In genomic region chr12:56986049-56986448, GRCm38 (mm10) we compare ENCODE assay signal across 8 mouse cellular contexts.
DNase-seq lines count a peak whose midpoint lies in the region; ATAC-seq and TF ChIP-seq lines count a peak whose summit lies in the region.

No protein-coding gene starts in this region.

- H3K27me3 ChIP-seq in heart, embryonic 10.5 days (ENCODE audit: insufficient read depth, poor library complexity, severe bottlenecking): no peaks in the 10 kb centered on the region; the same call in 1 of the 2 replicates
- H3K27me3 ChIP-seq in CH12.LX (replicated peaks): no peaks in the 10 kb centered on the region

- peak; percentile 73; the same call in 1 of the 2 replicates for ATAC-seq in erythroid progenitor cell, adult 5-6 weeks (replicated peaks; ENCODE audit: low FRiP score, poor library complexity, severe bottlenecking)
- peak; percentile 68 for ATAC-seq in megakaryocyte, adult 5-6 weeks (ENCODE audit: poor library complexity, severe bottlenecking)

- no peaks in the 10 kb centered on the region for H3K36me3 ChIP-seq in heart, embryonic 10.5 days
- no peaks in the 10 kb centered on the region for H3K36me3 ChIP-seq in CH12.LX (replicated peaks in 1 of 2; ENCODE audit: control insufficient read depth in 1 of 2, insufficient read depth in 1 of 2, low read length in 1 of 2)

- no peak overlapping the region for H3K9ac ChIP-seq in CH12.LX (ENCODE audit: insufficient read depth, low read depth)

- in situ Hi-C loops in CH12.LX (cut with MboI; ENCODE audit: low pct_ligation_motif_present, low pct_unique_long_range_greater_than_20kb, low sequenced_read_pairs): loop anchor here (10.0 kb wide), 1 partner anchor 311 kb away; no protein-coding TSS in a partner anchor

- no peak for TF ChIP-seq EP300 in CH12.LX (IDR thresholded peaks at IDR 0.05; ENCODE audit: low read length)

- H3K4me1 ChIP-seq in heart, embryonic 10.5 days: 0 out of 2 replicates have a peak, but pooled peaks cover 2% of the 10 kb centered on the region
- H3K4me1 ChIP-seq in CH12.LX (ENCODE audit: control insufficient read depth in 1 of 2, insufficient read depth in 2 of 2): no peaks in the 10 kb centered on the region

- peak; percentile 85 to 87 for TF ChIP-seq CTCF in CH12.LX (conservative IDR thresholded peaks at IDR 0.05 in 1 of 2, IDR thresholded peaks at IDR 0.05 in 1 of 2; ENCODE audit: low read depth in 2 of 2, low read length in 2 of 2)
- peak; percentile 98 for TF ChIP-seq CTCF in layer of hippocampus, adult 2 months (conservative IDR thresholded peaks at IDR 0.05)

- 11% methylated on average over 5 of the region's 5 CpGs for WGBS in heart, embryonic 10.5 days

- no peaks in the 10 kb centered on the region for H3K79me2 ChIP-seq in CH12.LX (replicated peaks; ENCODE audit: control insufficient read depth, extremely low read depth, insufficient read depth, poor library complexity, severe bottlenecking)

- TF ChIP-seq POLR2A in CH12.LX (IDR thresholded peaks at IDR 0.05; ENCODE audit: low read depth, low read length): no peak

- no peak overlapping the region for H3K27ac ChIP-seq in heart, embryonic 10.5 days
- H3K27ac ChIP-seq in CH12.LX (ENCODE audit: insufficient read depth, low read depth): no peak overlapping the region
- no peak overlapping the region for H3K27ac ChIP-seq in layer of hippocampus, adult 2 months

- peak; percentile 26 for DNase-seq in heart, adult 8-10 months (ENCODE audit: low spot score)
- no peak for DNase-seq in heart, embryonic 10.5 days (ENCODE audit: low spot score)
- peak; percentile 59 for DNase-seq in CH12.LX (ENCODE audit: extremely low read depth)
- peak; percentile 48 to 53 for DNase-seq in adrenal gland, postnatal 36 days
- DNase-seq in layer of hippocampus, adult 2 months (ENCODE audit: low spot score in 2 of 2): peak; percentile 44 to 75
- DNase-seq in thymus, postnatal 25 days: peak; percentile 16

- H3K4me3 ChIP-seq in heart, embryonic 10.5 days: no peak overlapping the region
- no peak overlapping the region for H3K4me3 ChIP-seq in CH12.LX (replicated peaks in 1 of 3; ENCODE audit: low read depth in 2 of 3, low read length in 2 of 3, poor library complexity in 1 of 3)
- H3K4me3 ChIP-seq in layer of hippocampus, adult 2 months: no peak overlapping the region

- peak; percentile 84 for TF ChIP-seq RAD21 in CH12.LX (IDR thresholded peaks at IDR 0.05; ENCODE audit: low read depth, low read length)

- no peaks in the 10 kb centered on the region for H3K9me3 ChIP-seq in heart, embryonic 10.5 days
- H3K9me3 ChIP-seq in CH12.LX (replicated peaks; ENCODE audit: low read length): no peaks in the 10 kb centered on the region

- dilution Hi-C loops in CH12.LX (cut with MboI; ENCODE audit: extremely low pct_ligation_motif_present, extremely low pct_unique_long_range_greater_than_20kb, low sequenced_read_pairs): no loop called here

- no peak overlapping the region for H3K4me2 ChIP-seq in CH12.LX (ENCODE audit: insufficient read depth, low read depth, poor library complexity, severe bottlenecking)

TF ChIP-seq in CH12.LX, 34 proteins besides CTCF, POLR2A, EP300 and RAD21:
- TF ChIP-seq MXI1 (IDR thresholded peaks at IDR 0.05; ENCODE audit: low read depth, low read length) (no peak), JUND (conservative IDR thresholded peaks at IDR 0.05; ENCODE audit: low read depth, low read length) (no peak), POLR2AphosphoS2 (IDR thresholded peaks at IDR 0.05; ENCODE audit: low read depth, low read length) (no peak), SMC3 (IDR thresholded peaks at IDR 0.05; ENCODE audit: low read depth, low read length) (peak; percentile 72)
